In the genomic region with DNA sequence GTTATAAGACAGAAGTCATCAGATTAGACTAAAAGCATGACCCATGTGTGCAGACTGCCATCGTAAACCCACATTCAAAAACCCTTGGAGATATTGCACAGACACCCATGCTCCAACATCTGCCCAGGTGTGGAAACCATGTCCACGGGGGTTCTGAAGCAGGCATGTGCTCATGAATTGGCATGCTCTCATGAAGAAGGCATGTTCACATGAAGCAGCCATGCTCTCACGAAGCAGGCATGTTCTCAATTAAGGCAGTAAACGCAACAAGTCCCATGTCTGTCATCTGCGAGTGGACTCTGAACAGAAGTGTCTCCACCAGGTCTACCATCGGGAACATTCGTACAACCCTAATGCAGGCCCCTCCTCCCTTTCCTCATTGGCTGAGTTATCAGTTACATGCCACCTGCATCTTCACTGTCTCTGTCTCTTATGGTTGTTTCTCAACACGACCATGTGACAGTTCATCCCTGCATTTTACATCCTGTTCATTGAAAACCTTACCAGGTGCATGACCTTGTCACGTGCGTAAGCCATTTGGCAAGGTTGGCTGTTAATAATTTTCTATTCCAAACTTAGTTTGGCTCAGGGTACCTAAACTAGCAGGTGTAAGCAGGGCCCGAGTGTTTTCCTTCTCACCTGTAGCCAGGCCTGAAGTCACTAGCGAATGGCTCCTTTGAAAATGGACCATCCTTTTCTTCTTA, we compare ENCODE assay signal across 28 mouse cellular contexts.
DNase-seq lines count a peak whose midpoint lies in the region; TF ChIP-seq lines count a peak whose summit lies in the region.
"Had no signal": no experiment of that assay in that cellular context is flagged by ENCODE, and none has a peak within 500 bp of the region (broad histone marks: within the 10 kb centered on the region; RNA-seq: fewer than 3 reads in every experiment).

No protein-coding gene starts in this region.

- no peaks in the 10 kb centered on the region for H3K27me3 ChIP-seq in splenic B cell, adult 2 months (ENCODE audit: control insufficient read depth, insufficient read depth, low read length, poor library complexity, severe bottlenecking)
- H3K27me3 ChIP-seq: embryonic facial prominence, embryonic 12.5 days; hindbrain, embryonic 13.5 days; limb, embryonic 12.5 days; liver, embryonic 13.5 days; neural tube, embryonic 12.5 days; stomach, embryonic 15.5 days had no signal

- H3K27ac ChIP-seq in layer of hippocampus, adult 2 months, result peak overlapping the region; percentile 90
- H3K27ac ChIP-seq: embryonic facial prominence, embryonic 12.5 days; hindbrain, embryonic 13.5 days; limb, embryonic 12.5 days; liver, embryonic 13.5 days; macrophage; midbrain, embryonic 10.5 days; neural tube, embryonic 12.5 days; stomach, embryonic 15.5 days had no signal

- H3K4me3 ChIP-seq in layer of hippocampus, adult 2 months, result no peak overlapping the region
- H3K4me3 ChIP-seq: embryonic facial prominence, embryonic 12.5 days; hindbrain, embryonic 13.5 days; limb, embryonic 12.5 days; liver, embryonic 13.5 days; midbrain, embryonic 10.5 days; myocyte; neural tube, embryonic 12.5 days; stomach, embryonic 15.5 days had no signal

- DNase-seq in kidney, adult 11 months, result peak; percentile 77
- no peak for DNase-seq in kidney, postnatal 10 days
- DNase-seq in layer of hippocampus, adult 2 months (ENCODE audit: low spot score in 2 of 2), result no peak
- DNase-seq in layer of hippocampus, adult 18-20 months (ENCODE audit: low spot score in 2 of 2), result no peak
- DNase-seq in retina, postnatal 1 day, result peak; percentile 7
- DNase-seq in retina, embryonic 14.5 days (ENCODE audit: low spot score), result no peak
- DNase-seq in splenic B cell, adult 2 months (ENCODE audit: low read depth, low spot score), result peak; percentile 11
- DNase-seq in left cerebral cortex, postnatal 14 days (ENCODE audit: low spot score in 2 of 2), result no peak
- DNase-seq: adrenal gland, postnatal 10 days; B cell, adult 2 months; cerebellum, adult 8-10 months; cerebellum, postnatal 25 days; gastrocnemius, postnatal 25 days; heart, adult 18-20 months; heart, postnatal 4 days; liver, embryonic 13.5 days; lung, adult 2 months; lung, postnatal 10 days; right cerebral cortex, postnatal 14 days had no signal

- no peaks in the 10 kb centered on the region for H3K36me3 ChIP-seq in splenic B cell, adult 2 months (ENCODE audit: control insufficient read depth, insufficient read depth, low read length, poor library complexity, severe bottlenecking)
- H3K36me3 ChIP-seq: embryonic facial prominence, embryonic 12.5 days; G1E; hindbrain, embryonic 13.5 days; limb, embryonic 12.5 days; liver, embryonic 13.5 days; midbrain, embryonic 10.5 days; neural tube, embryonic 12.5 days; stomach, embryonic 15.5 days had no signal

- no peak for TF ChIP-seq CTCF in layer of hippocampus, adult 2 months (conservative IDR thresholded peaks at IDR 0.05)

- intact Hi-C loops in left cerebral cortex, postnatal 14 days (cut with DNase I), result no loop called here

Comparison
In these comparisons a context has a peak if more than half of its experiments do, and no peak if none do; other contexts are left out.
1. DNase-seq: peak in kidney, adult 11 months (single experiment), retina, postnatal 1 day (single experiment) and splenic B cell, adult 2 months (single experiment); none in kidney, postnatal 10 days (single experiment), layer of hippocampus, adult 2 months (0 of 2), layer of hippocampus, adult 18-20 months (0 of 2), retina, embryonic 14.5 days (single experiment) and left cerebral cortex, postnatal 14 days (0 of 2).